14 mouse cellular contexts compared by ENCODE assay signal in the genomic region with DNA sequence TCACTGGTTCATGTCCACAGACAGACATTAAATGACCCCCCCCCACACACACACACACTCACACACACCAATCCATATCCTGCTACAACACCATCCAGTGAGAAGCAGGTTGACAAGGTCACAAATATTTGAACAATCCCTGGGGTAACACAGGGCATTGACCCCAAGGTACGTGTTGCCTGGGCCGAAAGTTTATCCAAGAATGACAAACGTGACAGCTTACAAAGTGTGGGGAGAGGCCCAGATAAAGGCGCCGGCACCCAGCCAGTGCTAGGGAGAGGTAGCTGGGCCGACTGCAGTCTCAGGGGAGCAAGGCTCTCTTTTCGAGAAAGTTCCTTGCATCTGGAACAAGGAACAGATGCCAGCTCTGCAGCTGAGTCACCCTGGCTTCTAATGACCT.
DNase-seq lines count a peak whose midpoint lies in the region; ATAC-seq and TF ChIP-seq lines count a peak whose summit lies in the region.
"Had no signal": no experiment of that assay in that cellular context is flagged by ENCODE, and none has a peak within 500 bp of the region (broad histone marks: within the 10 kb centered on the region; RNA-seq: fewer than 3 reads in every experiment).

No protein-coding gene starts in this region.

- peak; percentile 10 for DNase-seq in 3134 (ENCODE audit: extremely low read depth, insufficient read length, low spot score)
- peak; percentile 61 for DNase-seq in adrenal gland, adult 8-10 months
- DNase-seq in ovary, postnatal 10 days (ENCODE audit: low spot score) = no peak
- no peak for DNase-seq in thymus, adult 2 months
- DNase-seq in spleen, adult 18-20 months = no peak
- DNase-seq: cerebellum, adult 11-12 months; kidney, postnatal 10 days had no signal

- peak; percentile 68; the same call in 1 of the 2 replicates for ATAC-seq in heart, embryonic 16.5 days (replicated peaks; ENCODE audit: extremely low read depth, insufficient read depth, low FRiP score)
- peak; percentile 51; the same call in 1 of the 2 replicates for ATAC-seq in liver, embryonic 12.5 days
- ATAC-seq in midbrain, embryonic 16.5 days = no peak
- ATAC-seq: CD4-positive, CD25-positive, alpha-beta regulatory T cell, adult 4 months; midbrain, embryonic 15.5 days had no signal

- 15% methylated on average over 7 of the region's 7 CpGs for WGBS in heart, embryonic 16.5 days
- WGBS in liver, embryonic 12.5 days (ENCODE audit: insufficient replicate concordance) = 46% methylated on average over 7 of the region's 7 CpGs
- 79% methylated on average over 7 of the region's 7 CpGs for WGBS in thymus, adult 2 months
- WGBS in midbrain, embryonic 16.5 days = 79% methylated on average over 7 of the region's 7 CpGs

- no peak overlapping the region for H3K9ac ChIP-seq in heart, embryonic 16.5 days (ENCODE audit: low read length)
- H3K9ac ChIP-seq in liver, embryonic 12.5 days = no peak overlapping the region
- no peak overlapping the region for H3K9ac ChIP-seq in midbrain, embryonic 16.5 days (ENCODE audit: low read depth, low read length)
- H3K9ac ChIP-seq: midbrain, embryonic 15.5 days had no signal

- no peak overlapping the region for H3K4me3 ChIP-seq in heart, embryonic 16.5 days (ENCODE audit: low read length)
- no peak overlapping the region for H3K4me3 ChIP-seq in liver, embryonic 12.5 days
- no peak overlapping the region for H3K4me3 ChIP-seq in thymus, adult 2 months (ENCODE audit: control insufficient read depth, insufficient read depth, low read length)
- H3K4me3 ChIP-seq in midbrain, embryonic 16.5 days (ENCODE audit: low read depth, low read length) = no peak overlapping the region
- H3K4me3 ChIP-seq: limb, embryonic 10.5 days; midbrain, embryonic 15.5 days had no signal

- H3K9me3 ChIP-seq in heart, embryonic 16.5 days (replicated peaks; ENCODE audit: control insufficient read depth, low read length) = no peaks in the 10 kb centered on the region
- no peaks in the 10 kb centered on the region for H3K9me3 ChIP-seq in liver, embryonic 12.5 days (replicated peaks)
- no peaks in the 10 kb centered on the region for H3K9me3 ChIP-seq in midbrain, embryonic 16.5 days (replicated peaks; ENCODE audit: control insufficient read depth, low read length, poor library complexity, severe bottlenecking)
- H3K9me3 ChIP-seq: limb, embryonic 10.5 days; midbrain, embryonic 15.5 days had no signal

- no peak for TF ChIP-seq CTCF in thymus, adult 2 months (IDR thresholded peaks at IDR 0.05; ENCODE audit: borderline replicate concordance, control insufficient read depth, extremely low read depth, insufficient read depth, low read length, poor library complexity)

- H3K36me3 ChIP-seq in heart, embryonic 16.5 days (ENCODE audit: control insufficient read depth, insufficient read depth) = no peaks in the 10 kb centered on the region
- no peaks in the 10 kb centered on the region for H3K36me3 ChIP-seq in liver, embryonic 12.5 days
- H3K36me3 ChIP-seq in thymus, adult 2 months (ENCODE audit: control insufficient read depth, insufficient read depth, low read length) = no peaks in the 10 kb centered on the region
- no peaks in the 10 kb centered on the region for H3K36me3 ChIP-seq in midbrain, embryonic 16.5 days (ENCODE audit: control insufficient read depth, insufficient read depth, low read length)
- H3K36me3 ChIP-seq: limb, embryonic 10.5 days; midbrain, embryonic 15.5 days had no signal

- H3K27me3 ChIP-seq in heart, embryonic 16.5 days (ENCODE audit: control insufficient read depth, insufficient read depth, low read length) = no peaks in the 10 kb centered on the region
- no peaks in the 10 kb centered on the region; the same call in 1 of the 2 replicates for H3K27me3 ChIP-seq in liver, embryonic 12.5 days (replicated peaks)
- no peaks in the 10 kb centered on the region for H3K27me3 ChIP-seq in thymus, adult 2 months (ENCODE audit: control insufficient read depth, insufficient read depth, low read length)
- H3K27me3 ChIP-seq in midbrain, embryonic 16.5 days (ENCODE audit: control insufficient read depth, insufficient read depth, low read depth, low read length) = no peaks in the 10 kb centered on the region
- H3K27me3 ChIP-seq: midbrain, embryonic 15.5 days had no signal

- no peak overlapping the region for H3K4me2 ChIP-seq in heart, embryonic 16.5 days (ENCODE audit: low read depth, low read length)
- no peak overlapping the region for H3K4me2 ChIP-seq in liver, embryonic 12.5 days
- H3K4me2 ChIP-seq in midbrain, embryonic 16.5 days (ENCODE audit: low read length) = no peak overlapping the region
- H3K4me2 ChIP-seq: midbrain, embryonic 15.5 days had no signal

- TF ChIP-seq POLR2A in thymus, adult 2 months (IDR thresholded peaks at IDR 0.05; ENCODE audit: control insufficient read depth, extremely low read depth, insufficient read depth, low read length, poor library complexity) = no peak

- no peak overlapping the region for H3K27ac ChIP-seq in heart, embryonic 16.5 days (ENCODE audit: low read length)
- no peak overlapping the region for H3K27ac ChIP-seq in liver, embryonic 12.5 days
- H3K27ac ChIP-seq in thymus, adult 2 months (ENCODE audit: control insufficient read depth, insufficient read depth, low read length) = no peak overlapping the region
- no peak overlapping the region for H3K27ac ChIP-seq in midbrain, embryonic 16.5 days (ENCODE audit: low read length)
- H3K27ac ChIP-seq: limb, embryonic 10.5 days; macrophage; midbrain, embryonic 15.5 days had no signal

- H3K4me1 ChIP-seq in heart, embryonic 16.5 days (ENCODE audit: control insufficient read depth, insufficient read depth, low read length) = no peaks in the 10 kb centered on the region; the same call in 1 of the 2 replicates
- H3K4me1 ChIP-seq in liver, embryonic 12.5 days = 0 out of 2 replicates have a peak, but pooled peaks cover 11% of the 10 kb centered on the region
- no peaks in the 10 kb centered on the region for H3K4me1 ChIP-seq in thymus, adult 2 months (replicated peaks; ENCODE audit: control insufficient read depth, insufficient read depth, low read length)
- H3K4me1 ChIP-seq in midbrain, embryonic 16.5 days (ENCODE audit: control insufficient read depth, insufficient read depth, low read length) = no peaks in the 10 kb centered on the region
- H3K4me1 ChIP-seq: limb, embryonic 10.5 days; midbrain, embryonic 15.5 days had no signal

Comparison
In these comparisons a context has a peak if more than half of its experiments do, and no peak if none do; other contexts are left out.
1. DNase-seq: peak in 3134 (single experiment) and adrenal gland, adult 8-10 months (single experiment); none in ovary, postnatal 10 days (single experiment), thymus, adult 2 months (single experiment) and spleen, adult 18-20 months (0 of 2).